Mouse (Mus musculus) heart, postnatal 0 days (tissue): ENCODE results near the gene Spatc1l.
A peak's percentile ranks its signal among the peaks of the same experiment; 100 is the strongest.

Experiments used
- CTCF ChIP-seq: IDR thresholded peaks from 2 replicates; pipeline ENCODE4 v1.5.1; 2016; ENCODE audit warnings: antibody characterized with exemption, control low read depth, low read depth
- EP300 ChIP-seq: IDR thresholded peaks from 2 replicates; pipeline ENCODE4 v1.6.1; 2016; ENCODE audit warnings: antibody characterized with exemption, low read depth

GRCm38 (mm10) chr10:76512965-76513583 lies 49.0 kb upstream of the Spatc1l start:
- TF ChIP-seq EP300: no peak
- peak; percentile 97 for TF ChIP-seq CTCF
